Mouse (Mus musculus): Measurements from ENCODE around the gene Trir.

DNA sequence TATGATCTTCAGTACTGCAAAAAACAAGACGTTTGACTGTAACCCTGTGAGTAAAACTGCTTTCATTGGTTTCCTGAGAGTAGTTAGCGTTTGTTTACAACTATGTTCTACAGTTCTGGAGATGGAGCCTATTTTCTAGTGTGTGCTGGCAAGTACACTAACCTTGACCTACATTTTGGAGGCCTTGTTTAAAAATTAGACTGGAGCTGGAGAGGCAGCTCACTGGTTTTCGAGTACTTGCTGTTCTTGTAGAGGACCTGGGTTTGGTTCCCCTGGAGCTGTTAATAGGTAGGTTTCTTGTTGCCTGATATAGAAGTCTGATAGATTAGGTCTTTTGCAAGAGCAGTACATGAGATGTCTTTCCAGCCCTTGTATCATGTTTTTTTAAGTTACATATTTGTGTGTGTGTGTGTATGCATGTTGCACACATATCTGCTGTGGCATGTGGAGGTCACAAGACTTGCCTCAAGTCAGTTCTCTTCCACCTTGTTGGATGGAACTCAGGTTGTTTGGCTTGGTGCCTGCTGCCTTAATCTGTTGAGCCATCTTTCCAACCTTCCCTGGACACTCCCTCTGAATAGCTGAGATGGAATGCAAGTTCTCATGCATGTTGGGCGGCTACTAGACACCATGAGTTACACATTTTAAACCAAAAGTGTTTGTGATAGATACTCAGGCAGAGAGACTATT lies 6.1 kb downstream of the Trir start:
- TF ChIP-seq POLR2A (IDR thresholded peaks at IDR 0.05; ENCODE audit: low read depth, low read length) (no peak), CTCF (conservative IDR thresholded peaks at IDR 0.05; ENCODE audit: insufficient read depth, insufficient read length, low read depth, low read length) (no peak)
